Mouse (Mus musculus) layer of hippocampus, adult 2 months (tissue): ENCODE measurements at regions not wholly inside any gene's neighbourhood (a gene's known extent, or its start where the extent isn't known, plus 50 kb on each side); places are given as distances from the start of the nearest gene placed in this dataset.

ENCODE experiments used
- DNase-seq, 2 experiments: peaks; one replicate each; pipeline ENCODE4 v3.0.0; 2022; ENCODE audit warnings: low spot score in 2 of 2
- H3K27ac ChIP-seq: fragments of 200-600 bp; 2 replicates; pipeline ENCODE4 v1.8.1; 2022
- H3K4me3 ChIP-seq: fragments of 200-600 bp; 2 replicates; pipeline ENCODE4 v1.8.1; 2022; ENCODE audit warnings: mild to moderate bottlenecking
- CTCF ChIP-seq: fragments of 200-600 bp; conservative IDR thresholded peaks from 2 replicates; pipeline ENCODE4 v1.8.1; 2022; ENCODE audit warnings: antibody characterized with exemption, mild to moderate bottlenecking, moderate library complexity

- Histone ChIP-seq H3K4me3 (no peak overlapping the region), H3K27ac (no peak overlapping the region)
- TF ChIP-seq CTCF = no peak
- no peak for DNase-seq
Observed at GRCm38 (mm10) chr6:66271414-66272206, 263.6 kb upstream of the Mad2l1 start.

GRCm38 (mm10) chr6:66272216-66272615 lies 263.0 kb upstream of the Mad2l1 start:
- Histone ChIP-seq H3K27ac (no peak overlapping the region), H3K4me3 (no peak overlapping the region)
- TF ChIP-seq CTCF = no peak
- no peak for DNase-seq

- Histone ChIP-seq H3K4me3 (no peak overlapping the region), H3K27ac (no peak overlapping the region)
- DNase-seq = no peak
- no peak for TF ChIP-seq CTCF
Observed at GRCm38 (mm10) chr6:66274737-66275136, 260.5 kb upstream of the Mad2l1 start.

- TF ChIP-seq CTCF = no peak
- no peak overlapping the region for H3K27ac ChIP-seq
- H3K4me3 ChIP-seq = no peak overlapping the region
- DNase-seq = no peak
Observed at GRCm38 (mm10) chr6:66280701-66281100, 254.5 kb upstream of the Mad2l1 start.

- H3K4me3 ChIP-seq = no peak overlapping the region
- DNase-seq = no peak
- H3K27ac ChIP-seq = no peak overlapping the region
- TF ChIP-seq CTCF = no peak
Observed at GRCm38 (mm10) chr6:66282566-66283115, 252.5 kb upstream of the Mad2l1 start.

- TF ChIP-seq CTCF = no peak
- no peak for DNase-seq
- no peak overlapping the region for H3K4me3 ChIP-seq
- no peak overlapping the region for H3K27ac ChIP-seq
Observed at GRCm38 (mm10) chr6:66283521-66283920, 251.7 kb upstream of the Mad2l1 start.

- no peak overlapping the region for H3K27ac ChIP-seq
- DNase-seq = peak in 1 of 2 experiments; percentile 5
- no peak for TF ChIP-seq CTCF
- no peak overlapping the region for H3K4me3 ChIP-seq
Observed at GRCm38 (mm10) chr6:66287607-66288006, 247.6 kb upstream of the Mad2l1 start.

GRCm38 (mm10) chr6:66289196-66289595 lies 246.0 kb upstream of the Mad2l1 start:
- TF ChIP-seq CTCF = no peak
- DNase-seq = no peak
- Histone ChIP-seq H3K4me3 (no peak overlapping the region), H3K27ac (no peak overlapping the region)

GRCm38 (mm10) chr6:66291576-66291975 lies 243.6 kb upstream of the Mad2l1 start:
- Histone ChIP-seq H3K27ac (no peak overlapping the region), H3K4me3 (no peak overlapping the region)
- no peak for DNase-seq
- no peak for TF ChIP-seq CTCF

GRCm38 (mm10) chr6:66298056-66298455 lies 237.1 kb upstream of the Mad2l1 start:
- no peak for DNase-seq
- no peak overlapping the region for H3K27ac ChIP-seq

GRCm38 (mm10) chr6:66300189-66300588 lies 235.0 kb upstream of the Mad2l1 start:
- Histone ChIP-seq H3K27ac (no peak overlapping the region), H3K4me3 (no peak overlapping the region)
- TF ChIP-seq CTCF = no peak
- DNase-seq = no peak

More at GRCm38 (mm10) chr6:66298056-66298455, 237.1 kb upstream of the Mad2l1 start:
- no peak overlapping the region for H3K4me3 ChIP-seq
- TF ChIP-seq CTCF = no peak

GRCm38 (mm10) chr6:66344848-66345247 lies 190.3 kb upstream of the Mad2l1 start:
- Histone ChIP-seq H3K4me3 (no peak overlapping the region), H3K27ac (no peak overlapping the region)
- DNase-seq = no peak
- TF ChIP-seq CTCF = no peak

GRCm38 (mm10) chr6:66347356-66347755 lies 187.8 kb upstream of the Mad2l1 start:
- Histone ChIP-seq H3K4me3 (no peak overlapping the region), H3K27ac (no peak overlapping the region)
- no peak for DNase-seq
- TF ChIP-seq CTCF = no peak

- DNase-seq = no peak
- Histone ChIP-seq H3K4me3 (no peak overlapping the region), H3K27ac (peak overlapping the region; percentile 64; the same call in 1 of the 2 replicates)
- no peak for TF ChIP-seq CTCF
Observed at GRCm38 (mm10) chr6:66361130-66361529, 174.1 kb upstream of the Mad2l1 start.
